Mouse (Mus musculus) lung, adult 2 months (tissue): ENCODE results near the gene Boll.

Experiments
- CTCF ChIP-seq: fragments of 200-500 bp; IDR thresholded peaks from 2 replicates; pipeline ENCODE4 v1.5.1; 2011; ENCODE audit warnings: mild to moderate bottlenecking, low read length, control low read depth; ENCODE audit not compliant: insufficient read depth
- POLR2A ChIP-seq: fragments of 200-500 bp; IDR thresholded peaks from 2 replicates; pipeline ENCODE4 v1.6.1; 2011; ENCODE audit warnings: low read depth, mild to moderate bottlenecking, control low read depth, low read length, borderline replicate concordance; ENCODE audit errors: extremely low read depth

GRCm38 (mm10) chr1:55201850-55202752 is 161.2 kb downstream of the Boll start:
- no peak for TF ChIP-seq CTCF
- TF ChIP-seq POLR2A: no peak
